Mouse (Mus musculus) olfactory bulb, adult 2 months (tissue): ENCODE data around the gene Rhbg.

Source experiments
- CTCF ChIP-seq: fragments of 200-500 bp; IDR thresholded peaks from 2 replicates; pipeline ENCODE4 v1.5.1; 2012; ENCODE audit warnings: low read depth, mild to moderate bottlenecking, low read length, moderate library complexity; ENCODE audit not compliant: insufficient read depth
- POLR2A ChIP-seq: fragments of 200-500 bp; IDR thresholded peaks from 2 replicates; pipeline ENCODE4 v1.6.1; 2012; ENCODE audit warnings: mild to moderate bottlenecking, low read depth, low read length, moderate library complexity; ENCODE audit not compliant: insufficient read depth

DNA sequence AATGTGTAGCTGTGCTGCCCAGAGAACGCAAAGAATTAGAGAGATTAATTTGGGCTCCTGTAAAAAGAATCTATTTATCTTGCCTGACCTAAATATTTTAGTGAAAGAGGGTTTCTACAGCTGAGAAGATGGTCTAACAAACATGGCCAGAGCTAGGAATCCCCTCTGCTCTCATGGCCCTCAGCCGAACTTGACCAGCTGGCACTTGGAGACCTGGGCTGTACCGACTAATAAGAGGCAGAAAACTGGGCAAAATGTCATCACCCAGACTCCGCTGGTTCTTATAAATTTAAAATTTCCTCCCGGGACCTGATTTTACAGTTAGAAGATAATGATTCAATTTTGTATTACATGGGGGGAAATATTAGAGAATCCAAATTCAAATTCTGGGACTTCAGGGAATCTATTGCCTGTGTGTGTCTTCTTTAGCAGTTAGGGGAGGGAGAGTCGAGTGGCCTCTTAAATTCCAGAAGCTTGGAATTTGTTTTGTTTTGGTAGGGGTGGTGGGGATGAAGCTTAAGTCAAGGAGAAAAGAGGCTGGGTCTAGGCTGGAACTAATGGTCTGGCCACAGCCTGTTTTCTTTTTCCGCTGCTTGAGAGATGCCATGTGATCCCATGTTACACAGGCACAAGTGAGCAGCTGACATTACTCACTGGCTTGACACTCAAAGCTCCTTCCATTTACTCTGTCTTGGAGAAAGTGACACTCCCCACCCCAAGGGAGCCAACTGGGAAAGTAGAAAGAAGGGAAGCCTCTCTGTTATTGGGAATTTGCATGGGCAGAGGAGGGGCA is 37.8 kb downstream of the Rhbg start:
- TF ChIP-seq POLR2A (no peak), CTCF (no peak)
